Mouse (Mus musculus): ENCODE measurements around the gene Best3.

DNA sequence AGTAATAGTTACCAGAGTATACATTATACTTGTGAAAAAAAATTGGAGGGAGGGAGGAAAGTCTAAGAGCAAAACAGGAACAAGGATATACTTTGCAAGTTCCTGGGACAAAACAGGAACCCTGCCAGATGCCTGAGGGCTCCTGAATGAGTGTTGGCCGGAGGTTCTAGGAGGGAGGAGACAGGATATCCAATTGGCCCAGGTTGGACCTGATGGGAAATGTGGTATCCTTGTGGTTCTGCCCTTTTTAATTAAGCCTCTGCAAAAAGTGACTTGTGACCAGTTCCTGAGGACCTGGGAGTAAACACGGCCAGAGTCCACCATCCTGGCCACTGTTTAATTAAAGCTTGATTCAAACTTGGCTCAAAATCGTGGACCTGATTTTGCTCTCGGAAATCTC, 17.4 kb upstream of the Best3 start:
- TF ChIP-seq POLR2A (IDR thresholded peaks at IDR 0.05; ENCODE audit: low read depth, low read length) (no peak), CTCF (IDR thresholded peaks at IDR 0.05; ENCODE audit: borderline replicate concordance, insufficient read depth, low read length) (no peak)
